Mouse (Mus musculus) G1E (cell line): ENCODE measurements at regions not wholly inside any gene's neighbourhood (a gene's known extent, or its start where the extent isn't known, plus 50 kb on each side); places are given as distances from the start of the nearest gene placed in this dataset.

Source experiments
- ATAC-seq: 2 replicates; pipeline ENCODE4 v1.8.0; 2016; ENCODE audit warnings: mild to moderate bottlenecking; ENCODE audit not compliant: insufficient number of reproducible peaks, poor library complexity, low FRiP score, severe bottlenecking; ENCODE audit errors: extremely low read depth
- DNase-seq: peaks from one replicate; pipeline ENCODE4 v3.0.0; 2012; ENCODE audit warnings: low spot score
- H3K27me3 ChIP-seq: 2 replicates; pipeline ENCODE4 v1.6.1; 2012; ENCODE audit warnings: mild to moderate bottlenecking, low read length, inconsistent platforms; ENCODE audit not compliant: insufficient read depth
- H3K36me3 ChIP-seq: replicated peaks from 2 replicates; pipeline ENCODE3; 2012; ENCODE audit warnings: mild to moderate bottlenecking, inconsistent platforms
- H3K4me1 ChIP-seq: 2 replicates; pipeline ENCODE4 v1.6.1; 2012; ENCODE audit warnings: low read depth, low read length, inconsistent platforms, mixed read lengths; ENCODE audit not compliant: insufficient read depth
- H3K4me3 ChIP-seq: 2 replicates; pipeline ENCODE4 v1.5.1; 2012; ENCODE audit warnings: low read depth, mild to moderate bottlenecking, inconsistent platforms, low read length, moderate library complexity, mixed read lengths
- H3K9me3 ChIP-seq: replicated peaks from 2 replicates; pipeline ENCODE4 v1.6.1; 2012; ENCODE audit warnings: inconsistent platforms
- CTCF ChIP-seq: IDR thresholded peaks from 2 replicates; pipeline ENCODE4 v1.5.1; 2012; ENCODE audit warnings: low read depth, low read length, inconsistent platforms, mixed read lengths
- GATA1 ChIP-seq: IDR thresholded peaks from 2 replicates; pipeline ENCODE4 v1.6.1; 2012; ENCODE audit warnings: borderline replicate concordance, low read length, inconsistent platforms, mixed read lengths
- GATA2 ChIP-seq: IDR thresholded peaks from 2 replicates; pipeline ENCODE4 v1.6.1; 2012; ENCODE audit warnings: low read depth, low read length, inconsistent platforms, borderline replicate concordance
- POLR2AphosphoS5 ChIP-seq: IDR thresholded peaks from 2 replicates; pipeline ENCODE4 v1.6.1; 2012; ENCODE audit warnings: low read depth, low read length, inconsistent platforms; ENCODE audit not compliant: insufficient replicate concordance
- TAL1 ChIP-seq: conservative IDR thresholded peaks from 2 replicates; pipeline ENCODE4 v1.6.1; 2012; ENCODE audit warnings: low read depth, low read length, inconsistent platforms, mixed read lengths

DNA sequence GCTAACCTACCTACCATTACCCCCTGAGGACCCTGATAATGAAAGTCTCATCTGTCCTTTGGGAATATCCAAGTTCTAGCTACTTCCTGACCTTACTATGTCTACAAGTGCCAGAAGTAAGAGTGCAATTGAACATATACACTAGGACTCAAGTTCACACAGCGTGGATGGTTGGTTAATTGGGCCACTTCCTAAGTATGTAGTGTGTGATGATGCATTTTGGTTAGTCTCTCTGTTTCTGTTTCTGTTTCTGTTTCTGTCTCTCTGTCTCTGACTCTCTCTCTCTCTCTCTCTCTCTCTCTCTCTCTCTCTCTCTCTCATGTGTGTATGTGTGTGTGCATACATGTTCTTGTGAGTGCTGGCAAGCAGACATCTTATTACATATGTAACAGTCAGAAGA, 77.6 kb upstream of the Bace2 start:
- Histone ChIP-seq H3K4me3 (no peak overlapping the region), H3K36me3 (no peaks in the 10 kb centered on the region), H3K4me1 (no peaks in the 10 kb centered on the region), H3K27me3 (no peaks in the 10 kb centered on the region), H3K9me3 (no peaks in the 10 kb centered on the region)
- DNase-seq (no peak), ATAC-seq (no peak)
- TF ChIP-seq CTCF (no peak), GATA1 (no peak), TAL1 (no peak), GATA2 (no peak), POLR2AphosphoS5 (no peak)

DNA sequence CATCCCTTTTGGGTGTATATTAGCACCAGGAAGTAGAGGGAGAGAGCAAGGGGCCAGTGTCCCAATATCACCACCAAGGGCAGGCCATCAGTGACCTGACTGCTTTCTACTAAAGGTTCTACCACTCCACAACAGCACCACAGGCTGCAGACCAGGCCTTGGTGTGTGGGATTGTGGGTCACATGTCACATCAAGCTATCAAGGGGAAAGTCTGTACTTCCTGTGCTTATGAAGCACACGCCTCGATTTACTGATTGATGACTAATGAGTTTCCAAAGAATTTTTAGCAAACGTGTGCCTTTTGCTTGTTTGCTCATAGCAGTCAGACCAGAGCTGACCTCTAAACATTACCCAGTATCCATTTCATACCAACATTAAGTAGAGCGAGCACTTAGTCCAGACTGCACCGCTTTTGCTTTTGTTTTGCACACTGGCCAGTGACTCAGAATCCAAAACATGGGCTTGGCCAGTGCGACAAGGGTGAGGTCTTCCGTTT, 74.9 kb upstream of the Bace2 start:
- no peaks in the 10 kb centered on the region for H3K27me3 ChIP-seq
- no peaks in the 10 kb centered on the region for H3K36me3 ChIP-seq
- DNase-seq (no peak), ATAC-seq (no peak)
- no peak for TF ChIP-seq GATA2
- TF ChIP-seq TAL1, result no peak
- TF ChIP-seq CTCF, result no peak
- TF ChIP-seq POLR2AphosphoS5, result no peak
- no peak for TF ChIP-seq GATA1
- H3K9me3 ChIP-seq, result no peaks in the 10 kb centered on the region
- H3K4me1 ChIP-seq, result no peaks in the 10 kb centered on the region
- H3K4me3 ChIP-seq, result no peak overlapping the region

DNA sequence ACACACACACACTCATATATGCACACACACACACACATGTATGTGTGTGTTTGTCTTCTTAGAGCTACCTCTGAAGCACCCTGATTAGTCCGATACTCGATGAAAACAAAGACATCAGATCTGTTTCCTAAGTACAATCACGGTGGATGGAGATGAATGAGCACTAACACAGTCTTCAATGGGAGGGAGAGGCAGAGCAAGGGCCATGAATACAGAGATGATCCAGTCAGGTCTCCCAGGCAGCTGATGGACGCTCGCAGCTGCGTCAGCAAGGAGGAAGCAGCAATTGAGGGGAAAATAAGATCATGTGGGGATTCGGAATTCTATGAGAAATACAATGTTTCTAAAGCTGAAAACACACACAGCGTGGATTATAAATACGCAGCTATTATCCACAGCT, 73.6 kb upstream of the Bace2 start:
- H3K27me3 ChIP-seq, result no peaks in the 10 kb centered on the region
- no peaks in the 10 kb centered on the region for H3K9me3 ChIP-seq
- no peaks in the 10 kb centered on the region for H3K4me1 ChIP-seq
- ATAC-seq (no peak), DNase-seq (no peak)
- no peak for TF ChIP-seq GATA2
- TF ChIP-seq CTCF, result no peak
- no peak for TF ChIP-seq GATA1
- no peak for TF ChIP-seq TAL1
- no peak for TF ChIP-seq POLR2AphosphoS5
- no peaks in the 10 kb centered on the region for H3K36me3 ChIP-seq
- no peak overlapping the region for H3K4me3 ChIP-seq

DNA sequence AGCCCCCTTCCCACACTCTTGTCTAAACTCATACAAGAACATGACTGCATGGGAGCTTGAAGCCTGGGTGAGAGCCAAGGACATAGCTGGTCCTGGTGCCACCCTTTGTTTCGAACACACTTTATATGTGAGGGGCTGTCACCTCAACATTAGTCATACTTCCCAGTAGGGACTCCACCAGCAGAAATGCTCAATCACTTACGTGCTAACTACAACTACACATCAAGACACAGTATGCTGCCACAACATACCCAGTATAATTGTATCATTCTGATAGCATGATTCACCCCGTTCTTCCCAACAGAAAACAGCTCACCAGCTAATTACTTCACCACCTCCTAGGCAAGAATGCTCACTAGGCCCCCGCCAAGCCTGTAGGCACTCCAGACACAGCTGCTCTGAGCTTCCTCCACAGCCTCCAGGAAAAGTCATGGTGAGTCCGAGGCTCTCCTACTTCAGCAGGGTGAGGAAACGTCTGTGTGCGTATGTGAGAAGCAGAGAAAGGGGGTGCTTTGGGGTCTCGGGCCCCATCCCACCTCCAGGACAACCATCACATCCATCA, 70.6 kb upstream of the Bace2 start:
- no peaks in the 10 kb centered on the region for H3K4me1 ChIP-seq
- H3K27me3 ChIP-seq, result no peaks in the 10 kb centered on the region
- ATAC-seq (no peak), DNase-seq (no peak)
- TF ChIP-seq CTCF (no peak), GATA2 (no peak)
- H3K9me3 ChIP-seq, result no peaks in the 10 kb centered on the region
- H3K4me3 ChIP-seq, result no peak overlapping the region
- H3K36me3 ChIP-seq, result no peaks in the 10 kb centered on the region

DNA sequence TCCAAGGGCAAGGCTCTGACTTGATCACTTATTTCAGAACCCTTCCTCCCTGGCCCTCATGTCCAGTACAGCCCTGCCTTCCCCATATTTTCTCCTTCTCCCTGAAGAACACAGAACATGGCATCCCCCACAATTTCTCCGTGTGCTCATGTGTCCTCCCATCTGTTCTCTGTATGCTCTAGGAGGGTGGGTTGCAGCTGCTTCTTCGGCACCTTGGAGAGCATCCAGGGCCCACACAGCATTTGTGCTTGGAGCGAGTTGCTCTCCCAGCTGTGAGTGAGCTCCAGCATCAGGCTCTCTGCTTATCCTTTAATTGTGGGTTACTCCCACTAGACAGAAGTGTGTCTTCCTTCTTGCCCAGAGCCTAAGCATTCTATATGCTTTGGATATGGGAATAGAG, 69.8 kb upstream of the Bace2 start:
- Histone ChIP-seq H3K4me3 (no peak overlapping the region), H3K4me1 (no peaks in the 10 kb centered on the region), H3K27me3 (no peaks in the 10 kb centered on the region), H3K9me3 (no peaks in the 10 kb centered on the region), H3K36me3 (no peaks in the 10 kb centered on the region)
- ATAC-seq (no peak), DNase-seq (no peak)
- TF ChIP-seq CTCF, result no peak
- TF ChIP-seq TAL1, result no peak
- no peak for TF ChIP-seq GATA1
- TF ChIP-seq POLR2AphosphoS5, result no peak
- TF ChIP-seq GATA2, result no peak

DNA sequence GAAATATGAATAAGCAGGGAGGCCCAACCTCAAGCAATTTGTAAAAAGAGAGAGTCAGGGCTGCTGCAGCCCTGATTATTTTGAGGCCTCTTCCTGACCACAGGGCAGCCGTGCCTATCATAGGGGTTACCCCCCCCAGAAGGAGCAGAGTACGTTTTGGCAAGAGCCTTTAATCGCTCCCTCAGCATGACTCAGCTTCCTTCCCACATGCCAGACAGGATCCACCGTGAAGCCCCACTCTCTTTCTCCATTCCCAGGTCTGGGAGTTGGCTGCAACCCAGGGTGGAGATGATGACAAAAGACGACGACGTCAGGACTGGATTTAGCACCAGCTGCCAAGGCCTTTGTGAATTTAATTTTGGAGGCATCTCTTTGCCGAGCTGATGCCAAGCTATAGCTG, 67.9 kb upstream of the Bace2 start:
- TF ChIP-seq CTCF (no peak), TAL1 (no peak), POLR2AphosphoS5 (no peak), GATA2 (no peak), GATA1 (no peak)
- no peaks in the 10 kb centered on the region for H3K9me3 ChIP-seq
- H3K4me1 ChIP-seq, result no peaks in the 10 kb centered on the region
- no peak for DNase-seq
- no peaks in the 10 kb centered on the region for H3K36me3 ChIP-seq
- no peaks in the 10 kb centered on the region for H3K27me3 ChIP-seq
- ATAC-seq, result no peak
- H3K4me3 ChIP-seq, result no peak overlapping the region
